Mouse (Mus musculus): ENCODE data around the gene Lrrc49.

The Lrrc49 gene

GRCm38 (mm10) chr9:60600273-60600672, 87.7 kb downstream of the Lrrc49 start:
- no peak for DNase-seq (ENCODE audit: low read depth in 1 of 2, low spot score in 2 of 2)

GRCm38 (mm10) chr9:60599489-60599888, 88.5 kb downstream of the Lrrc49 start:
- no peak for DNase-seq (ENCODE audit: low read depth in 1 of 2, low spot score in 2 of 2)

GRCm38 (mm10) chr9:60595406-60595805, 92.6 kb downstream of the Lrrc49 start:
- DNase-seq (ENCODE audit: low read depth in 1 of 2, low spot score in 2 of 2), result no peak

GRCm38 (mm10) chr9:60592974-60593373, 95.0 kb downstream of the Lrrc49 start:
- DNase-seq (ENCODE audit: low read depth in 1 of 2, low spot score in 2 of 2), result no peak

- DNase-seq (ENCODE audit: low read depth in 1 of 2, low spot score in 2 of 2), result no peak
These were observed 95.6 kb downstream of the Lrrc49 start for GRCm38 (mm10) chr9:60592363-60592762.

- DNase-seq (ENCODE audit: low read depth in 1 of 2, low spot score in 2 of 2), result no peak
These were observed 96.9 kb downstream of the Lrrc49 start for GRCm38 (mm10) chr9:60590871-60591624.

GRCm38 (mm10) chr9:60588914-60589313, 99.0 kb downstream of the Lrrc49 start:
- DNase-seq (ENCODE audit: low read depth in 1 of 2, low spot score in 2 of 2), result no peak

- no peak for DNase-seq (ENCODE audit: low read depth in 1 of 2, low spot score in 2 of 2)
These were observed 101.0 kb downstream of the Lrrc49 start for GRCm38 (mm10) chr9:60586920-60587319.

GRCm38 (mm10) chr9:60585206-60585605, 102.8 kb downstream of the Lrrc49 start:
- no peak for DNase-seq (ENCODE audit: low read depth in 1 of 2, low spot score in 2 of 2)

- no peak for DNase-seq (ENCODE audit: low read depth in 1 of 2, low spot score in 2 of 2)
These were observed 105.4 kb downstream of the Lrrc49 start for GRCm38 (mm10) chr9:60582553-60582952.

GRCm38 (mm10) chr9:60573011-60573410, 114.9 kb downstream of the Lrrc49 start:
- no peak for DNase-seq (ENCODE audit: low read depth in 1 of 2, low spot score in 2 of 2)

GRCm38 (mm10) chr9:60571725-60572124, 116.2 kb downstream of the Lrrc49 start:
- DNase-seq (ENCODE audit: low read depth in 1 of 2, low spot score in 2 of 2), result no peak

- no peak for DNase-seq (ENCODE audit: low read depth in 1 of 2, low spot score in 2 of 2)
These were observed 116.9 kb downstream of the Lrrc49 start for GRCm38 (mm10) chr9:60571041-60571440.

- DNase-seq (ENCODE audit: low read depth in 1 of 2, low spot score in 2 of 2), result no peak
These were observed 118.6 kb downstream of the Lrrc49 start for GRCm38 (mm10) chr9:60569366-60569765.

- DNase-seq (ENCODE audit: low read depth in 1 of 2, low spot score in 2 of 2), result no peak
These were observed 124.1 kb downstream of the Lrrc49 start for GRCm38 (mm10) chr9:60563809-60564208.

- DNase-seq (ENCODE audit: low read depth in 1 of 2, low spot score in 2 of 2), result no peak
These were observed 125.3 kb downstream of the Lrrc49 start for GRCm38 (mm10) chr9:60562443-60563371.

GRCm38 (mm10) chr9:60561641-60562289, 126.2 kb downstream of the Lrrc49 start:
- no peak for DNase-seq (ENCODE audit: low read depth in 1 of 2, low spot score in 2 of 2)

GRCm38 (mm10) chr9:60558507-60558906, 129.5 kb downstream of the Lrrc49 start:
- no peak for DNase-seq (ENCODE audit: low read depth in 1 of 2, low spot score in 2 of 2)

- DNase-seq (ENCODE audit: low read depth in 1 of 2, low spot score in 2 of 2), result no peak
These were observed 136.7 kb downstream of the Lrrc49 start for GRCm38 (mm10) chr9:60551238-60551637.

GRCm38 (mm10) chr9:60548182-60548581, 139.8 kb downstream of the Lrrc49 start:
- DNase-seq (ENCODE audit: low read depth in 1 of 2, low spot score in 2 of 2), result no peak

GRCm38 (mm10) chr9:60546169-60546568, 141.8 kb downstream of the Lrrc49 start:
- DNase-seq (ENCODE audit: low read depth in 1 of 2, low spot score in 2 of 2), result no peak

Data from monocyte, adult 2 months (primary cell).